In genomic region chr14:54482498-54482897, GRCm38 (mm10) we compare ENCODE assay signal across 1 mouse cellular context.
TF ChIP-seq lines count a peak whose summit lies in the region.

No protein-coding gene starts in this region.

TF ChIP-seq in CH12.LX, 34 proteins besides CTCF, POLR2A, EP300 and RAD21:
- TF ChIP-seq MYC (IDR thresholded peaks at IDR 0.05; ENCODE audit: low read depth, low read length) (peak; percentile 80; the same call in 1 of the 2 replicates), POLR2AphosphoS2 (IDR thresholded peaks at IDR 0.05; ENCODE audit: low read depth, low read length) (no peak), MXI1 (IDR thresholded peaks at IDR 0.05; ENCODE audit: low read depth, low read length) (0 out of 2 replicates have a peak, but pooled peaks have one; percentile 24), SMC3 (IDR thresholded peaks at IDR 0.05; ENCODE audit: low read depth, low read length) (peak; percentile 48; the same call in 1 of the 2 replicates), TCF12 (IDR thresholded peaks at IDR 0.05; ENCODE audit: low read depth, low read length) (no peak), MAX (IDR thresholded peaks at IDR 0.05; ENCODE audit: low read length) (peak; percentile 62; the same call in 1 of the 2 replicates), ELF1 (IDR thresholded peaks at IDR 0.05; ENCODE audit: low read depth, low read length) (peak; percentile 22; the same call in 1 of the 2 replicates)
